17 mouse cellular contexts compared by ENCODE assay signal in the genomic region with DNA sequence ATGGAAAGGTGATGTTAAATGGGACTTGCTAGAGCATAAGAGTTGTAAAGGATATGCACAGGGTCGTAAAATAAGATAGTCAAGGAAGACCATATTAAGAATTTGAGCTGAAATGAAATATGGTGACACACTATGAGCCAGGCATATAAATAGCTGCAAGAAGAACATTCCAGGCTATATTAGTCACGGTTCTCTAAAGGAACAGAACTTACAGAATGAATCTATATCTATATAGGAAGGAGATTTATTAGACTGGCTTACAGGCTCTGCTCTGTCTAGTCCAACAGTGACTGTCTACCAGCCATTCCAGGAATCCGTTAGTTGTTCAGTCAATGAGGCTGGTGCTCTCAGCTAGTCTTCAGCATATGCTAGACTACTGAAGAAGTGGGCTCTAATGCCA.
"Had no signal": no experiment of that assay in that cellular context is flagged by ENCODE, and none has a peak within 500 bp of the region (broad histone marks: within the 10 kb centered on the region; RNA-seq: fewer than 3 reads in every experiment).

No protein-coding gene starts in this region.

- H3K9me3 ChIP-seq: limb, embryonic 13.5 days; liver, embryonic 15.5 days; midbrain, embryonic 10.5 days; neural tube, embryonic 15.5 days had no signal

- H3K9ac ChIP-seq: limb, embryonic 13.5 days; liver, embryonic 15.5 days; neural tube, embryonic 15.5 days had no signal

- H3K4me3 ChIP-seq: limb, embryonic 13.5 days; liver, embryonic 15.5 days; midbrain, embryonic 10.5 days; myocyte; neural tube, embryonic 15.5 days had no signal

- H3K4me2 ChIP-seq: limb, embryonic 13.5 days; liver, embryonic 15.5 days; neural tube, embryonic 15.5 days had no signal

- H3K4me1 ChIP-seq: limb, embryonic 13.5 days; liver, embryonic 15.5 days; midbrain, embryonic 10.5 days; neural tube, embryonic 15.5 days had no signal

- H3K27me3 ChIP-seq: liver, embryonic 15.5 days; neural tube, embryonic 15.5 days had no signal

- ATAC-seq: lung, postnatal 0 days had no signal

- DNase-seq: kidney, adult 9 months; kidney, postnatal 14 days; layer of hippocampus, adult 9-11 months; layer of hippocampus, postnatal 36 days; left cerebral cortex, postnatal 4 days; lung, adult 2 months; lung, postnatal 4 days; midbrain, embryonic 14.5 days; spleen, adult 18-20 months; thymus, adult 18-20 months; thymus, postnatal 14 days had no signal

- H3K27ac ChIP-seq: limb, embryonic 13.5 days; liver, embryonic 15.5 days; midbrain, embryonic 10.5 days; neural tube, embryonic 15.5 days had no signal
